Mouse (Mus musculus): ENCODE measurements around the gene Naa25. TPM values are rescaled to one million over a fixed set of nuclear protein-coding genes. Genes with fewer than 3 reads are reported as not detected.

Gene Naa25
- polyA plus RNA-seq, 1 experiment, result 8.1 TPM

- Histone ChIP-seq H3K27ac (ENCODE audit: insufficient read depth, low read depth, low read length) (peak within 1 kb of the TSS; percentile 89), H3K36me3 (ENCODE audit: control insufficient read depth, insufficient read depth, low read length) (no peaks in the 10 kb centered on the region), H3K4me3 (ENCODE audit: insufficient read depth, low read depth, low read length) (peak within 1 kb of the TSS; percentile 87), H3K27me3 (replicated peaks; ENCODE audit: control insufficient read depth, insufficient read depth, low read length) (no peaks in the 10 kb centered on the region), H3K4me1 (ENCODE audit: control insufficient read depth, insufficient read depth, low read length) (no peaks in the 10 kb centered on the region; the same call in 1 of the 2 replicates)
- under 1% methylated on average over 33 of the region's 45 CpGs for WGBS
- DNase-seq, result peak; percentile 98
- TF ChIP-seq CTCF (conservative IDR thresholded peaks at IDR 0.05; ENCODE audit: insufficient read depth, insufficient read length, low read depth, low read length) (no peak), POLR2A (IDR thresholded peaks at IDR 0.05; ENCODE audit: low read depth, low read length) (no peak)
These were observed 12.1 kb upstream of the Naa25 start, which contains the start of gene Trafd1 for GRCm38 (mm10) chr5:121385461-121386119. Gene Trafd1 (minus strand): TSS chr5:121385632.

GRCm38 (mm10) chr5:121386120-121386909 lies 11.4 kb upstream of the Naa25 start:
- no peaks in the 10 kb centered on the region for H3K36me3 ChIP-seq (ENCODE audit: control insufficient read depth, insufficient read depth, low read length)
- no peak overlapping the region for H3K27ac ChIP-seq (ENCODE audit: insufficient read depth, low read depth, low read length)
- 37% methylated on average over 22 of the region's 22 CpGs for WGBS
- TF ChIP-seq POLR2A (IDR thresholded peaks at IDR 0.05; ENCODE audit: low read depth, low read length) (no peak), CTCF (conservative IDR thresholded peaks at IDR 0.05; ENCODE audit: insufficient read depth, insufficient read length, low read depth, low read length) (no peak)
- DNase-seq, result no peak
- H3K4me1 ChIP-seq (ENCODE audit: control insufficient read depth, insufficient read depth, low read length), result no peaks in the 10 kb centered on the region; the same call in 1 of the 2 replicates
- no peak overlapping the region for H3K4me3 ChIP-seq (ENCODE audit: insufficient read depth, low read depth, low read length)
- H3K27me3 ChIP-seq (replicated peaks; ENCODE audit: control insufficient read depth, insufficient read depth, low read length), result no peaks in the 10 kb centered on the region

GRCm38 (mm10) chr5:121387126-121387525 lies 10.6 kb upstream of the Naa25 start:
- H3K36me3 ChIP-seq (ENCODE audit: control insufficient read depth, insufficient read depth, low read length), result no peaks in the 10 kb centered on the region
- no peak overlapping the region for H3K4me3 ChIP-seq (ENCODE audit: insufficient read depth, low read depth, low read length)
- no peaks in the 10 kb centered on the region; the same call in 1 of the 2 replicates for H3K4me1 ChIP-seq (ENCODE audit: control insufficient read depth, insufficient read depth, low read length)
- no peak overlapping the region for H3K27ac ChIP-seq (ENCODE audit: insufficient read depth, low read depth, low read length)
- H3K27me3 ChIP-seq (replicated peaks; ENCODE audit: control insufficient read depth, insufficient read depth, low read length), result no peaks in the 10 kb centered on the region
- TF ChIP-seq CTCF (conservative IDR thresholded peaks at IDR 0.05; ENCODE audit: insufficient read depth, insufficient read length, low read depth, low read length) (no peak), POLR2A (IDR thresholded peaks at IDR 0.05; ENCODE audit: low read depth, low read length) (no peak)
- 72% methylated on average over 4 of the region's 4 CpGs for WGBS
- DNase-seq, result no peak

GRCm38 (mm10) chr5:121389106-121389505 lies 8.6 kb upstream of the Naa25 start:
- TF ChIP-seq POLR2A (IDR thresholded peaks at IDR 0.05; ENCODE audit: low read depth, low read length) (no peak), CTCF (conservative IDR thresholded peaks at IDR 0.05; ENCODE audit: insufficient read depth, insufficient read length, low read depth, low read length) (no peak)
- Histone ChIP-seq H3K27me3 (replicated peaks; ENCODE audit: control insufficient read depth, insufficient read depth, low read length) (no peaks in the 10 kb centered on the region), H3K27ac (ENCODE audit: insufficient read depth, low read depth, low read length) (no peak overlapping the region), H3K36me3 (ENCODE audit: control insufficient read depth, insufficient read depth, low read length) (no peaks in the 10 kb centered on the region), H3K4me3 (ENCODE audit: insufficient read depth, low read depth, low read length) (no peak overlapping the region), H3K4me1 (ENCODE audit: control insufficient read depth, insufficient read depth, low read length) (no peaks in the 10 kb centered on the region; the same call in 1 of the 2 replicates)
- 63% methylated on average over 7 of the region's 7 CpGs for WGBS
- no peak for DNase-seq

GRCm38 (mm10) chr5:121389691-121390090 lies 8.0 kb upstream of the Naa25 start:
- H3K4me1 ChIP-seq (ENCODE audit: control insufficient read depth, insufficient read depth, low read length), result no peaks in the 10 kb centered on the region
- no peak for TF ChIP-seq CTCF (conservative IDR thresholded peaks at IDR 0.05; ENCODE audit: insufficient read depth, insufficient read length, low read depth, low read length)
- no peak for TF ChIP-seq POLR2A (IDR thresholded peaks at IDR 0.05; ENCODE audit: low read depth, low read length)
- no peak overlapping the region for H3K27ac ChIP-seq (ENCODE audit: insufficient read depth, low read depth, low read length)
- no peak overlapping the region for H3K4me3 ChIP-seq (ENCODE audit: insufficient read depth, low read depth, low read length)
- DNase-seq, result no peak
- H3K27me3 ChIP-seq (replicated peaks; ENCODE audit: control insufficient read depth, insufficient read depth, low read length), result no peaks in the 10 kb centered on the region
- H3K36me3 ChIP-seq (ENCODE audit: control insufficient read depth, insufficient read depth, low read length), result no peaks in the 10 kb centered on the region

- Histone ChIP-seq H3K4me3 (ENCODE audit: insufficient read depth, low read depth, low read length) (no peak overlapping the region), H3K27ac (ENCODE audit: insufficient read depth, low read depth, low read length) (no peak overlapping the region), H3K4me1 (ENCODE audit: control insufficient read depth, insufficient read depth, low read length) (no peaks in the 10 kb centered on the region; the same call in 1 of the 2 replicates), H3K27me3 (replicated peaks; ENCODE audit: control insufficient read depth, insufficient read depth, low read length) (no peaks in the 10 kb centered on the region), H3K36me3 (ENCODE audit: control insufficient read depth, insufficient read depth, low read length) (no peaks in the 10 kb centered on the region)
- DNase-seq, result peak; percentile 65
- TF ChIP-seq CTCF (conservative IDR thresholded peaks at IDR 0.05; ENCODE audit: insufficient read depth, insufficient read length, low read depth, low read length) (peak; percentile 51), POLR2A (IDR thresholded peaks at IDR 0.05; ENCODE audit: low read depth, low read length) (no peak)
- WGBS, result 52% methylated on average over 16 of the region's 16 CpGs
These were observed 4.9 kb upstream of the Naa25 start for GRCm38 (mm10) chr5:121392667-121393380.

Data from kidney, adult 2 months (tissue).